Mouse (Mus musculus): ENCODE data around the gene Gm21852. TPM values are rescaled to one million over a fixed set of nuclear protein-coding genes. Genes with fewer than 3 reads are reported as not detected.
"Not testable (repeated sequence)": the region's sequence is repeated elsewhere in the genome, so short reads cannot be mapped to it uniquely, and the experiment has no call there.

Gm21852 gene
- not detected in 2 replicates for polyA plus RNA-seq (2012)

DNA sequence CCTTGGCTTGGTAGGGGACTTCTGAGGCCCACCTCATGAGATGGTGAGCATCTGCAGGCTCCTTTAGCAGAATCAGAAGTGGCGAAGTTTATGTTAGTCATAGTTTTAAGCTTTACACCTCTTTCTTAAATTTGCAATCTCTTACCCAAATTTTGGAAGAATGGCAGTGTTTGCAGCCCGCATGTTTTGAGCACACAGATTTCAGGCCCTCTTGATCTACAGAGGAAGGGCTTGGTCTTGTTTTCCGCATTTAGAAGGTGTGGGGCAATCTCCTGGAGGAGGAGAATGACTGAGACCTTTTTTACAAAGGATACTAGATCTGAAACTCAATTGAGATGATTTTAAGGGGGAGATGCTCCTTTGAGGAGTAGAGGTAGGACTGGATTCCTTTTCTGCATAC lies at the start of gene Gm21852:
Gm21852 (minus strand) TSS at position 101 of the 400 bp plus-strand sequence.
- not testable (repeated sequence) for TF ChIP-seq GATA1 (IDR thresholded peaks at IDR 0.05; ENCODE audit: low read length)

Other genes starting within 250 kb of the Gm21852 start
- not detected in 2 replicates for gene Gm21797, start 123.8 kb upstream of the Gm21852 start, polyA plus RNA-seq (2012)
- gene Gm20795, start 152.9 kb upstream of the Gm21852 start, polyA plus RNA-seq (2012): not detected in 2 replicates